21 mouse cellular contexts compared by ENCODE assay signal in genomic region chr4:98240289-98240688, GRCm38 (mm10).
DNase-seq lines count a peak whose midpoint lies in the region; ATAC-seq lines count a peak whose summit lies in the region.
"Had no signal": no experiment of that assay in that cellular context is flagged by ENCODE, and none has a peak within 500 bp of the region (broad histone marks: within the 10 kb centered on the region; RNA-seq: fewer than 3 reads in every experiment).

No protein-coding gene starts in this region.

- H3K4me1 ChIP-seq in liver, embryonic 11.5 days (replicated peaks; ENCODE audit: control insufficient read depth, insufficient read depth, low read length) = no peaks in the 10 kb centered on the region; the same call in 1 of the 2 replicates
- H3K4me1 ChIP-seq in liver, embryonic 12.5 days = peaks cover 14% of the 10 kb centered on the region
- no peaks in the 10 kb centered on the region; the same call in 1 of the 2 replicates for H3K4me1 ChIP-seq in liver, embryonic 16.5 days (ENCODE audit: control insufficient read depth, low read depth, low read length)

- H3K27me3 ChIP-seq in liver, embryonic 11.5 days (replicated peaks; ENCODE audit: control insufficient read depth, insufficient read depth, low read length) = no peaks in the 10 kb centered on the region
- peaks cover 8% of the 10 kb centered on the region; the same call in 1 of the 2 replicates for H3K27me3 ChIP-seq in liver, embryonic 12.5 days (replicated peaks)
- H3K27me3 ChIP-seq in liver, embryonic 16.5 days (ENCODE audit: control insufficient read depth, insufficient read depth, low read depth, low read length) = no peaks in the 10 kb centered on the region
- H3K27me3 ChIP-seq: embryonic facial prominence, embryonic 15.5 days; forebrain, embryonic 15.5 days; heart, embryonic 12.5 days had no signal

- H3K4me3 ChIP-seq in liver, embryonic 11.5 days (ENCODE audit: low read depth, low read length) = no peak overlapping the region
- no peak overlapping the region for H3K4me3 ChIP-seq in liver, embryonic 12.5 days
- no peak overlapping the region for H3K4me3 ChIP-seq in liver, embryonic 16.5 days (ENCODE audit: low read depth, low read length)
- H3K4me3 ChIP-seq: embryonic facial prominence, embryonic 15.5 days; erythroblast, embryonic 14.5 days; forebrain, embryonic 15.5 days; heart, adult 2 months; heart, embryonic 12.5 days; hindbrain, embryonic 10.5 days had no signal

- no peak for DNase-seq in liver, embryonic 11.5 days (ENCODE audit: low spot score)
- DNase-seq in liver = no peak
- no peak for DNase-seq in urinary bladder, postnatal 14 days (ENCODE audit: low spot score)
- DNase-seq in cerebellum, adult 18-20 months = no peak
- DNase-seq: adrenal gland, postnatal 14 days; B cell, adult 2 months; cerebellum, adult 2 months; cerebellum, postnatal 14 days; embryo, embryonic 11 days; heart, adult 2 months had no signal

- H3K9ac ChIP-seq in liver, embryonic 11.5 days (ENCODE audit: low read depth, low read length) = no peak overlapping the region
- H3K9ac ChIP-seq in liver, embryonic 12.5 days = no peak overlapping the region
- H3K9ac ChIP-seq in liver, embryonic 16.5 days (ENCODE audit: low read depth, low read length) = no peak overlapping the region
- H3K9ac ChIP-seq: embryonic facial prominence, embryonic 15.5 days; forebrain, embryonic 15.5 days; heart, embryonic 12.5 days; hindbrain, embryonic 14.5 days had no signal

- no peaks in the 10 kb centered on the region for H3K9me3 ChIP-seq in liver, embryonic 11.5 days (ENCODE audit: control insufficient read depth, low read length)
- no peaks in the 10 kb centered on the region for H3K9me3 ChIP-seq in liver, embryonic 12.5 days (replicated peaks)
- no peaks in the 10 kb centered on the region for H3K9me3 ChIP-seq in liver, embryonic 16.5 days (replicated peaks; ENCODE audit: control insufficient read depth, low read length)
- H3K9me3 ChIP-seq: embryonic facial prominence, embryonic 15.5 days; forebrain, embryonic 15.5 days; heart, embryonic 12.5 days; hindbrain, embryonic 10.5 days had no signal

- no peaks in the 10 kb centered on the region for H3K36me3 ChIP-seq in liver, embryonic 11.5 days (ENCODE audit: control insufficient read depth, insufficient read depth, low read length)
- H3K36me3 ChIP-seq in liver, embryonic 12.5 days = no peaks in the 10 kb centered on the region
- no peaks in the 10 kb centered on the region for H3K36me3 ChIP-seq in liver, embryonic 16.5 days (ENCODE audit: control insufficient read depth, insufficient read depth)
- H3K36me3 ChIP-seq: embryonic facial prominence, embryonic 15.5 days; forebrain, embryonic 15.5 days; G1E; heart, embryonic 12.5 days; hindbrain, embryonic 10.5 days had no signal

- peak; percentile 50; the same call in 1 of the 2 replicates for ATAC-seq in liver, embryonic 11.5 days (replicated peaks; ENCODE audit: low FRiP score)
- peak; percentile 85 for ATAC-seq in liver, embryonic 12.5 days
- peak; percentile 88 for ATAC-seq in liver, embryonic 16.5 days (ENCODE audit: low read depth)
- no peak for ATAC-seq in granulocyte monocyte progenitor cell, adult 5-6 weeks (replicated peaks; ENCODE audit: poor library complexity, severe bottlenecking)
- ATAC-seq: CD4-positive, CD25-positive, alpha-beta regulatory T cell, adult 4 months; forebrain, embryonic 15.5 days had no signal

- no peak overlapping the region for H3K4me2 ChIP-seq in liver, embryonic 11.5 days
- H3K4me2 ChIP-seq in liver, embryonic 12.5 days = no peak overlapping the region
- no peak overlapping the region for H3K4me2 ChIP-seq in liver, embryonic 16.5 days (ENCODE audit: low read depth, low read length)
- H3K4me2 ChIP-seq: embryonic facial prominence, embryonic 15.5 days; forebrain, embryonic 15.5 days; heart, embryonic 12.5 days; hindbrain, embryonic 14.5 days had no signal

- H3K27ac ChIP-seq in liver, embryonic 11.5 days (ENCODE audit: low read depth, low read length) = no peak overlapping the region
- H3K27ac ChIP-seq in liver, embryonic 12.5 days = no peak overlapping the region
- H3K27ac ChIP-seq in liver, embryonic 16.5 days (ENCODE audit: low read length) = no peak overlapping the region
- H3K27ac ChIP-seq: embryonic facial prominence, embryonic 15.5 days; forebrain, embryonic 15.5 days; heart, adult 2 months; hindbrain, embryonic 10.5 days; hindbrain, embryonic 14.5 days had no signal
